Mouse (Mus musculus) G1E-ER4 (cell line): ENCODE measurements around the gene Maats1. TPM values are rescaled to one million over a fixed set of nuclear protein-coding genes. Genes with fewer than 3 reads are reported as not detected.

Experiments used
- GATA1 ChIP-seq: IDR thresholded peaks from one replicate; pipeline ENCODE4 v1.8.0; 2012; ENCODE audit warnings: low read length, inconsistent platforms
- polyA plus RNA-seq: library from polyadenylated mRNA; stranded (reverse); fragments of >175 nt; gene quantifications from 2 replicates; pipeline ENCODE4 v1.2.3, GENCODE M21; 2012

Gene Maats1
- polyA plus RNA-seq, 1 experiment: not detected

DNA sequence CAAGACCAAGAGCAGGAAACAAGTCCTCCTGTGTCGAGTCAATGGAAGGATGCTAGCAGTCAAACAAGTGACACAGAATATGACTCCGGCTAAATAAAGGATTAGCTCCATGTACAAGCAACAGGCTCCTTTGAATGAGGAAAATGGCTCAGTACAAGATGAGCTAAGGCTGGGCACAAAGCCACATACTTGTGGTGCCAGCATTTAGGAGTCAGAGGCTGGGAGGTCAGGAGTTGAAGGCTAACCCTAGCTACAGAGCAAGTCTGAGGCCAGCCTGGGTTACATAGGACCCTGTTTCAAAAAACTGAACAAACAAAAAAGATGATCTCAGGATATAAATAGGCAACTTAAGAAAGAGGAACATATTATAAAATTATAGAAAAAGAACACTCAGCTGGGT lies 51.8 kb downstream of the Maats1 start:
- TF ChIP-seq GATA1: no peak

GRCm38 (mm10) chr16:38288851-38289250 lies 53.1 kb downstream of the Maats1 start:
- no peak for TF ChIP-seq GATA1

DNA sequence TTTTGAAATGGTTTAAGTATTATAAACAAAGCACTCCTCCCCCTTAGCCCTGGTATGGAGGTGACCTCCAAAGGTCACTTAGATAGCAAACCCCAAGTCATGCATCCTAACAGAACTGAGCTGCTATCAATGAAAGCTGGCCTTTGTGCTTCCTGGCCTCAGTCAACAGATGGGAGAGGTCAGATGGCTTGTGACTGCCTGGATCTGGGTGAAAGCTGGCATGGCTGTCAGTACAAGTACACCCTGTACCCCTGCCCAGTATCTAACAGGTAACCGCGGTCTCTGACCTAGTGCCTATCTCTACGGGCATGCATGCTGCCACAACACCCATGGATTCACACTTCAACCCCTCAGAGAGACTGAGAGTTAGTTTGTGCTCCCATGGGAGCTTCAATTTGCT lies 54.2 kb downstream of the Maats1 start:
- no peak for TF ChIP-seq GATA1

- no peak for TF ChIP-seq GATA1
Observed at GRCm38 (mm10) chr16:38287357-38287756, 54.6 kb downstream of the Maats1 start.

- no peak for TF ChIP-seq GATA1
Observed at GRCm38 (mm10) chr16:38286541-38286940, 55.4 kb downstream of the Maats1 start.

DNA sequence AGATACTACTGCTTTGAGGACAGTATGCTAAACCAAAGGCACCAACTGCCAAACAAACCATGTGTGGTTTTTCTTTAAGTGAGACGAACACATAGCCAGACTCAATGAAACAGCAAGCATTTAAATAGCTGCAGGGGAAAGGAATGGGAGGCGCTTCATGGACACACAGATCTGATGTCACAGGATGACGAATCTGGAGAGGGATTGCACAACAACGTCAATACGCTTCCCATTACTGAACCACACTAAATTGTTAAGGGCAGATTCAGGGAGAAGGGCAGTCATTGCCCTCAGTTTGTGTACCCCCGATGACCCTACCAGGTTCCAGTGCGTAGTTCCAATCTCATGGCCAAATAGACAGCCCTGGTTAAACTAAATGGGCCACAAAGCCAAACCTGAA lies 56.1 kb downstream of the Maats1 start:
- no peak for TF ChIP-seq GATA1

- no peak for TF ChIP-seq GATA1
Observed at GRCm38 (mm10) chr16:38283300-38283699, 58.6 kb downstream of the Maats1 start.

DNA sequence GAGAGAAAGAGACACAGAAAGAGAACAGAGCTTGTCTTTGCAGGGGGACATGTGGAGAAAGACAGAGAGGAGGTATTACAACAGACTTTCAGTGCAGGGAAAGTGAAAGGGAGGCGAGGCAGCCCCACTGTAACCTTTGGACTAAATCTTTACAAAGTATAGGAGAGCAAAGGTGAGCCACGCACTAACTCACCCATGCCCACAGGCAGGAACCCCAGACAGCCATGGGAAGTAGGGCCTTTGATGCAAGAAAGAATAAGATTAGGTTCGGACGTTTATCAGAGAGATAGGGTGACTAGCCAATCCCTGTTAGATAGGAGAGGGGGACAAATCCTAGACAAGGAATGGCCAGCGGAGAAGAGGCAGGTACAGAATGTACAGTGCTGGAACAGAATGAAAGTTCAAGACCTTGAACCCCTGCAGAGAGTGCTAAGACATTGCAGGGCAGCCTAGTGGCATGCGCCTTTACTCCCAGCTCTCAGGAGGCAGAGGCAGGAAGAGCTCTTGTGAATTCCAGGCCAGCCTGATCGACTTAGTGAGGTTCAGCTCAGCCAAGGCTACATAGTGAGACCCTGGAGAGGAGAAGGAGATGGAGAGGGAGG lies 59.3 kb downstream of the Maats1 start:
- TF ChIP-seq GATA1: no peak

- no peak for TF ChIP-seq GATA1
Observed at GRCm38 (mm10) chr16:38280951-38281350, 61.0 kb downstream of the Maats1 start.

DNA sequence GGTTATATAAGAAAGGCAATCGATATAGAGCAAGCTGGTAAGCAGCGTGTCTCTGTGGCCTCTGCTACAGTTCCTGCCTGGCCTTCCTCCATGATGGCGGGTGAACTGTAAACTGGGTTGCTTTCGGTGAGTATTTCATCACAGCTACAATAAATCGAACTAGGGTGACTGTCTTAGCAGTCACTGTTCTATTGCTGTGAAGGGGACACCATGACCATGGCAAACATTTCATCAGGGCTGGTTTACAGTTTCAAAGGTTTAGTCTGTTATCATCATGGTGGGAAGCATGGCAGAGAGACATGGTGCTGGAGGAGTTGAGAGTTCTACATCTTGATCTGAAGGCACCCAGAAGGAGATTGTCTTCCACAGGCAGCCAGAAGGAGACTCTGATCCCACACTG lies 62.1 kb downstream of the Maats1 start:
- no peak for TF ChIP-seq GATA1

DNA sequence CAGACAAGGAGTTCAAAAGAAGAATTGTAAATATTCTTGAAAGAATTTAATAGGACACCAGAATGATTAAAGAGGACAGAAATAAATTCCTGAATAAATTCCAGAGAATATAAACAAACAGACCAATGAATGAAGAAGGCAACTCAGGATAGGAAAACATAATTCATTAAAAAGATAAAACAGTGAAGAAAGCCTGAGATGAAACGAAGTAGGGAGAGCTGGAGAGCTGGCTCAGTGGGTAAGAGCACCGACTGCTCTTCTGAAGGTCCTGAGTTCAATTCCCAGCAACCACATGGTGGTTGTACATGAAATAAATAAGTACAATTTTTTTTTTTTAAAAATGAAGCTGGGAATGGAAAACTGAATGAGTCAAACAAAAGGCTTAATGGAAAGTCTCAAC lies 67.2 kb downstream of the Maats1 start:
- TF ChIP-seq GATA1: no peak

DNA sequence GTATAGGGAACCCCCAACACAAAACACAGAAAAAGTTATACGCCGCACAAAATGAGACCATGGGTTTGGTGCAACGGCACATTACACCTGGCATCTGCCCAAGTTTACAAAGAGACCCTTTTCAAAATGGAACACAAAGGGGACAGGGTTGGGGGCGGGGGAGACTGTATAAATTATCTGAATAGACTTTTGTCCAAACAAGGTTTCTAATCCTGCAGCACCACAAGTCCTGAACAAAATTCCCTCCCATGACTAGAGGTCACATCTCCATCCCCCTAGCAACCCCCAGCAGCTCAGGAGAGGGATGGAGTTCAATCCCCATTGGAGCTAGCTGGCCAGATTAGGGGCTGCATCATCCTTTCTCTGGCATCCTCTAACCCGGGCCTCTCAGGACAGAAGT lies 69.5 kb downstream of the Maats1 start:
- no peak for TF ChIP-seq GATA1

DNA sequence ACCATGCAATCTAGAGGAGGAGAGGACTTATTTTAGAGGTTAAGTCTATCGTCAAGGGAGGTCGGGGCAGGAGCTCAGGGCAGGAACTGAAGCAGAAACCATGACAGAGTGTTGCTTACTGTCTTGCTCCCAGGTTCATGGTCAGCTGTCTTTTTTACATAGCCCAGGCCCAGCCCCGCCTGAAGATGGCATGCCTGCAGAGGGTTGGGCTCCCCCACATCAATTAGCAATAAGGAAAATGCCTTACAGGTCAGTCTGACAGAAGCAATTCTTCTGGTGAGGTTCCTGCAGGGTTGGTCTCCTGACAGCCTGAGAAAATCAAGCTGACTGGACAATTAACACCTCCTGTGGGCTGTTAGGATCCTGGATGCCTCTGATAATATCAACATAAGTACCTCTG lies 70.3 kb downstream of the Maats1 start:
- TF ChIP-seq GATA1: no peak

GRCm38 (mm10) chr16:38255927-38256326 lies 86.0 kb downstream of the Maats1 start:
- no peak for TF ChIP-seq GATA1

DNA sequence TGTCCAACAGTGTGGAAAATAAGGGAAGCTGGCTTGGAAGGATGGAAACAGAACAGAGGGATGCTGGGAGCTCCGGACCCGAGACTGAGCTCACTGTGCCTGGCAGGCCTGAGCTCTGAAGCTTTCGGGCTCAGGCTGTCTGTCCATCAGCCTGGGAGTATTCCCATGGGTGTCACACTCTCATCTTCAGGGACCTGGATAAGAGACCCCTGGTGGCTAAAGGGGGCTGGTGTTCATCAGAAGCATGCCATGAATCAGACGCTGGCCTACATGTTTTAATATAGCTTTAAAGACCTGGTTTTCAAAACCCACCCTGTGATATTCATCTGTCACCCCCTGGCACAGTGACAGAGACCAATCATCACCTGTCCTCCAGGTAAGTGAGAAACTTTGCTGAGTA lies 86.8 kb downstream of the Maats1 start:
- no peak for TF ChIP-seq GATA1

DNA sequence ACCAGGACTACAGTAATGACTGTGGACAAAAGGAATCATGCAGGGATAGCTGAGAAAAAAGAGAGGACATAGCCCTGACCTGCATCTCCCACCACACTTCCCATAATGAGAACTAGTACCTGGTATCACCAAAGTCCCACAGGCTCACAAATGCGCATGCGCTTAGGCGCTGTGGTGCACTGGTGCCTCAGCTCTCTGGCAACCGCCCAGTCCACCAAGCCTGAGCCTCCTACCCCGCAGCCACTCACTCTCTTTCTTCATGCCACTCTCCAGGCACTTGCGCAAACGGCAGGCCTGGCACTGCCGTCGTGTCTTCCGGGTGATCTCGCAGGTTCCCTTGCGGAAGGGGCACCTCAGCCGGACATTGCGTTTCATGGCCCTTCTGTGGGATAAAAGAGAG lies 87.9 kb downstream of the Maats1 start:
- TF ChIP-seq GATA1: no peak

DNA sequence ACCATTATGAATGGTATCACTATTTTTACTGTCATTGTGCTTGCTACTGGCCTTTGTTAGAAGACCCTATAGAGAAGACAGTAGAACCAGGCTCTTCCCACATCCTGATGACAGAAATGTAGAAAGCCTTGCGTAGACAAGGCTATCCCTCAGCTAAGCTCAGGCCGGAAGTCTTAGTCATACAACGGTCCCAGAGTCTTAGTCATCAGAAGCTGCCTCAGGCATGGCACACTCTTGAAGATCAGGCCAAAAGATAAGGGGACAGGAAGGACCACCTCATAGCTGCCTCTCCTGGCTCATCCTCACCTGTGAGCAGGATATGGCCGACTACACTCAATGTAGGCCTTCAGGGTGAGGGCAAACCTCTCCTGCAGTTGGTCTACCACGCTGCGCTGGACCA lies 91.5 kb downstream of the Maats1 start:
- TF ChIP-seq GATA1: no peak
